Mouse (Mus musculus): ENCODE measurements around the gene Gfy.
A peak's percentile ranks its signal among the peaks of the same experiment; 100 is the strongest.

Gfy gene

GRCm38 (mm10) chr7:45128624-45129246, 50.6 kb downstream of the Gfy start, which contains the start of gene Rpl13a:
TSS of gene Rpl13a (minus strand) at chr7:45128761.
- peak; percentile 99 for DNase-seq (ENCODE audit: inconsistent age in 2 of 2, low spot score in 1 of 2)

- DNase-seq (ENCODE audit: inconsistent age in 2 of 2, low spot score in 1 of 2): peak; percentile 11 to 64
Observed at GRCm38 (mm10) chr7:45127700-45128224, 51.6 kb downstream of the Gfy start.

GRCm38 (mm10) chr7:45126844-45127699, 52.3 kb downstream of the Gfy start:
- DNase-seq (ENCODE audit: inconsistent age in 2 of 2, low spot score in 1 of 2): peak; percentile 43 to 70
